Mouse (Mus musculus) cerebellum, adult 9-11 months (tissue): ENCODE results near the gene Mcu.

Source experiments
- DNase-seq: peaks from one replicate; pipeline ENCODE4 v3.0.0; 2022

Mcu gene

DNA sequence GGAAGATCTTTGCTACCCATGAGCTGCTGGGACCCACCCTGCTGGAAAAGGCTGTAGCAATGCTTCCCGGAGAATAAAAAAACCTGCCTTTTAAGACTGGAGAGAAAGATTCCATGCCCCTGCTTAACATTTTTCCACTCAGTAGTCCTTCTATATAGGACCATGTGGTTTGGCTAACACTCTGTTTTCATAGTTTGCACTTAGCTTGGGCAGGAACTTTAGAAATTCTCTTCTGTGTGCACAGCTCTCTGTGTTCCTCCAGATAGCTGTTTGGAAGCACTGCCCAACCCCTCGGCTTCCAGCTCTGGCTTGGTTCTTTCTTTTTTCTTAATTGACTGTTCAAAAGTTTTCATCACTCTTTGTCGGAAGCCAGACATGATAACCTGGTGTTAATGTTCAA is 199.9 kb downstream of the Mcu start:
- no peak for DNase-seq

DNA sequence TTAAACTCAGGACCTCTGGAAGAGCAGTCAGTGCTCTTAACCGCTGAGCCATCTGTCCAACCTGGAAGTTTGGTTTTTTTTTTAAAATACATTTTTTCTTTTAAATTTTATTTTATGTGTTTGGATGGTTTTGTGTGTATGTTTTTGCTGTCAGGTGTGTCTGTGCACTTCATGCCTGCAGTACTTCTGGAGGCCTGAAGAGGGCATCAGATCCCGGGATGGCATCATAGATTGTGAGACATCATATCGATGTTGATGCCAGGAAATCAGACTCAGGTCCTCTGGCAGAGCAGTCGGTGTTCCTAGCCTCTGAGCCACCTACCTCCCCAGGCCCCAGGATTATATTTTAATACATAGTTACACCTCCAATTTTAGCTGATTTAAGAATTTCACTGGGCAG is 202.8 kb downstream of the Mcu start:
- no peak for DNase-seq

DNA sequence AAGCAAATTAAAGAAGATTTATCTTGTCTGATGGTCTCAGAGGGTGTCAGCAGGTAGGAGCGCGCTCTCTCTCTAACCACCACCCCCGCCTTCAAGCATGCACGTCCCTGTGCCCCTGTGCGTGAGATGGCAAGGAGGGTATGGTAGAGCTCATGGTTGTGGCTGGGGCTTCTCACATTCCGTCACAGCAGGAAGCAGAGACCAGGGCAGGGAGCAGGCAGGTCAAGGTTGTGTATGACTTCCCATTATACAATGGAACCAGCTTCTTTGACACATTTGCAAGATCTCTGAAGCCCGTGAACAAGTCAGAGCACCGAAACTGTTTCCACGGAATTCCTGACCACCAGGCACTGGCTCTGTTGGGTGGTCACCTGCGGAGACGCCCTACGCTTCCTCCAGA is 206.2 kb downstream of the Mcu start:
- DNase-seq = no peak

DNA sequence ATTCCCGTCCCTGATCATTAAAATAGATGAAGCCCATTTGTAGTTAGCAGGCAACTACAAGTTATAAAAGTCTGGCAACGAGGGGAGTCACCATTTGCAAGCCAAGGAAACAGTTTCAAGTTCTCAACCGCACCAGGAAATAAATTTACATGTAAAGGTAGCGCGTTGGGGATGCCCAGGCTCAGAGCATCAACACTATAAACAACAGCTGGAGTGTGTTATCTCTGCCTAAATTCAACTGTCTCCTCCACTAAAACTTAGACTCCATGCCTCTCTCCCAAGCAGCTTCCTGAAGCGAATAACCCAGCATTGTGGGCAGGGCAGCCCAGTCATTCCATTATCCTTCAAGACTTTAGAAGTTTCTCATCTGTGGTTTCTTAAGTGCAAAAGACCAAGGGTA is 208.0 kb downstream of the Mcu start:
- DNase-seq = no peak

DNA sequence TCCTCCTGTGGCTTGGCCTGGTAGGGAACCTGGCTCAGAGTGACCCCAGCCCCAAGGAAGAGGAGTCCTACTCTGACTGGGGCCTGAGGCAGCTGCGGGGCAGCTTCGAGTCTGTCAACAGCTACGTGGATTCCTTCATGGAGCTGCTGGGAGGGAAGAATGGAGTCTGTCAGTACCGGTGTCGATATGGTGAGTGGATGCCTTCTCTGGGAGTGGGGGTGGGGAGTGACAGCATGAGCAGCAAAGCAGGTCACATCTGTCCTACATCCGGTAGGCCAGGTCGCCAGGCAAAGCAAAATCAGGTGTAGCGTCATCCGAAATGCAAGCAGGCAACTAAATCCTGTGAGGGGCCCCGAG is 212.7 kb downstream of the Mcu start:
- no peak for DNase-seq

DNA sequence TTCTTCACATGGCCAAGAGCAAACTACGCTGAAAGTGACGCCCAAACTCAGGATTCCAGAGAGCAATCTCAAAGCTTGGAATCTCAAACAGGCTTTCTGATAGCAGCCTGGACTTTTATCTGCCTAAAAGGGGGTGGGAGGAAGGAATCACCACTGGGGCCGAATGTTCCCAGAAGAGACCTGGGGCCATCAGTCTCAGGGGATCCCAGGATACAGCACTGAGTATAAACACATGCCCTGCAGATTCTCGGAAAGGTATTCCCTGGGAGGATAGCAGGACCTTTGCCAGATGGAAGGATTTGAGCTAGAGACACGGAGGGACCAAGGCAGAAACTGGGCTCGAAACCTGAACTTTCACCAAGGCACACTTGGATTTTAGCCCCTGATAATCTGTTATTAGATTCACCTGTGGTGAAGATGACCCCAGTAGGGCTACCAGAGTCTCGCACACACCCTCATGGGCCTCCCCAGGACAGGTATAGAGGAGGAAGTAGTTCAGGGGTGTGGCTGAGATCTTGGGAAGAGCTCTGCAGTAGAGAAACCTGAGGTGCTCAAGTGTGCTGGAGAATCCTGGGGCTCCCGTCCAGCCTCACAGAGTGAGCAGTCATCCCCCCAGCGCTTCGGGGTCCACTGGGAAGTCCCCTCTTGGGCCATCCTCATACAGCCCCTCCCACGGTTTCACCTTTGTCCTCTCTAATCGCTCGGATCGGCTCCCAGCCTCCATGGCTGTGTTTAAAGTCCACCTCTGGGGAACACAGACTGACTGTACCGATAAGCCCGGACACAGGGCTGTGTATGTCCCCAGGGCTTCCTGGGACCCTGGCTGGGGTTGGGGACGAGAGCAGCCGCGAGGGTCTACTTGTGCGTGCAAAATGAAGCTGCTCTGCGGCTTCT is 213.3 kb downstream of the Mcu start, which contains the start of gene Pla2g12b:
Gene Pla2g12b, plus strand, starts transcription at position 762 of the 894 bp plus-strand sequence.
- no peak for DNase-seq
